Mouse (Mus musculus): ENCODE data around the gene Nr1h4. TPM values are rescaled to one million over a fixed set of nuclear protein-coding genes. Genes with fewer than 3 reads are reported as not detected.

The Nr1h4 gene
- 0.90 and 1.2 TPM in 2 replicates for polyA plus RNA-seq (2014; fragmentation: Nextera tagmentation; extraction: Ambion mirVana)

DNA sequence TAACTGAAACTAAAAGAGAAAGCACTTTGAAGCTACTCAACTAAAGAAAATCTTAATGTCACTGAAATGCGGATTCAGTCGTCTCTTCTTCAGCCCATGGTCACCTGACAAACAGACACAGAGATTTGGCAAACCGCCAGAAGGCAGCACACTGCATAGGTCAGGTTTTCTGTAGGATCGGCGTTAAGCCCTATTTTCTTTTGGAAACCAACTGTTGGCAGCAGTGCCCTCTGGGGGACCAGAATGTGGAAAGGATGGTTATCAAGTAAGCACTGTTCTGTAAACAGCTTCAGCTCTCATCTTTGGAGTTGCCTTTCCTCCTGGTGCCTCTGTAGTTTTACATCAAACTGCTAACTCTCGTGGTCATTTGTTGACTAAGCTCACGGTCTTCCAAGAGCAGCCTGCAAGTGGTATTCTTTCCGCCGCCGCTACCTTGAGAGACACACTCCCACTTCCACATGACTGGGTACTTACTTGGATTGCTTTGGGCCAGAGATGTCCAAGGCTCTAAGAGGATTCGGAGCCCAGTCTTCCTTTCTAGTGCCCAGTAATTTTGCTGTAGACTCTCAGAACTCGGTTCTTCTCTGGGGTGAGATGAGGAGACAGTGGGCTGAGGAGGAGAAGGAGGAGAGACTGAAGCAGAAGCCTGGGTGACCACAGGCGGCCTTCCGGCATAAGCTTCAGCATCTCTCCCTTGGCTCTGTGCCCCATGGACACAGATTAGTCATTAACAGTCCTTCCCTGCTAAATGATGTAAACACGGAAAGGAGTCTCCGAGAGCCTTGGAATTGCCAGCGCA is at the start of gene Nr1h4:
Nr1h4 (minus strand) TSS at position 657 of the 799 bp plus-strand sequence.
- no peak for ATAC-seq (ENCODE audit: insufficient number of reproducible peaks, insufficient read depth, low FRiP score, low read depth)
- H3K9ac ChIP-seq (ENCODE audit: low read length), result peak within 1 kb of the TSS; percentile 38; the same call in 1 of the 2 replicates

DNA sequence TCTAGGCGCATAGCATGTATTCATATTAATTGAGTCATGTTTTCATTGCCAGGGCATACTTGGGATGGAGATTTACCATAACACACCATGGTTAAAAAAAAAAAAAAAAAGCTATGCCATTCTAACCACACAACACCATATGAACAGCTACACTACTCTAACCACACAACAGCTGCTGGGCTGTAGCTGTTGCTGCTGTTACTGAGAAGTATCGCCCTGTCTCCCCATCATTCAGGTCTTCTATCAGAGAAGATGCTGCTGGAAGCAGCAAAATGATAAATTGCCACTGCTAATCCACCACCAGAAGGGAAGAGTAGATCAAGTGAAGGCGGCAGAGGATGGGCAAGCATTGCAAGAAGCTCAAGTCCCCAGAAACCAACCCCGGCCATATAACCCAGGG is 45.4 kb upstream of the Nr1h4 start:
- H3K27me3 ChIP-seq (ENCODE audit: control insufficient read depth, insufficient read depth, low read length), result no peaks in the 10 kb centered on the region
- no peak overlapping the region for H3K4me3 ChIP-seq (ENCODE audit: control insufficient read depth in 1 of 2, insufficient read depth in 1 of 2, low read depth in 1 of 2, low read length in 2 of 2)
- no peaks in the 10 kb centered on the region for H3K9me3 ChIP-seq (ENCODE audit: control insufficient read depth, low read length)
- no peak overlapping the region for H3K9ac ChIP-seq (ENCODE audit: low read length)
- H3K36me3 ChIP-seq (ENCODE audit: control insufficient read depth, insufficient read depth, low read length), result no peaks in the 10 kb centered on the region
- 81% methylated on average over 4 of the region's 4 CpGs for WGBS
- H3K4me1 ChIP-seq (ENCODE audit: control insufficient read depth in 2 of 2, insufficient read depth in 2 of 2, low read length in 2 of 2), result no peaks in the 10 kb centered on the region
- H3K27ac ChIP-seq (replicated peaks in 1 of 2; ENCODE audit: control insufficient read depth in 1 of 2, insufficient read depth in 1 of 2, low read depth in 2 of 2, low read length in 2 of 2), result no peak overlapping the region
- no peak overlapping the region for H3K4me2 ChIP-seq (ENCODE audit: low read length)
- ATAC-seq (ENCODE audit: insufficient number of reproducible peaks, insufficient read depth, low FRiP score, low read depth), result no peak

More for the DNA sequence above, at the start of gene Nr1h4:
- peak within 1 kb of the TSS; percentile 2 to 8; a peak in 2 of 4 replicates for H3K4me3 ChIP-seq (ENCODE audit: control insufficient read depth in 1 of 2, insufficient read depth in 1 of 2, low read depth in 1 of 2, low read length in 2 of 2)
- peak within 1 kb of the TSS; percentile 31 for H3K4me2 ChIP-seq (ENCODE audit: low read length)
- no peaks in the 10 kb centered on the region for H3K27me3 ChIP-seq (ENCODE audit: control insufficient read depth, insufficient read depth, low read length)
- H3K9me3 ChIP-seq (ENCODE audit: control insufficient read depth, low read length), result no peaks in the 10 kb centered on the region
- WGBS, result 49% methylated on average over 17 of the region's 17 CpGs
- H3K4me1 ChIP-seq (ENCODE audit: control insufficient read depth in 2 of 2, insufficient read depth in 2 of 2, low read length in 2 of 2), result peaks cover 16 to 46% of the 10 kb centered on the region in 2 experiments
- H3K36me3 ChIP-seq (ENCODE audit: control insufficient read depth, insufficient read depth, low read length), result no peaks in the 10 kb centered on the region
- peak within 1 kb of the TSS; percentile 47 to 65 for H3K27ac ChIP-seq (replicated peaks in 1 of 2; ENCODE audit: control insufficient read depth in 1 of 2, insufficient read depth in 1 of 2, low read depth in 2 of 2, low read length in 2 of 2)

DNA sequence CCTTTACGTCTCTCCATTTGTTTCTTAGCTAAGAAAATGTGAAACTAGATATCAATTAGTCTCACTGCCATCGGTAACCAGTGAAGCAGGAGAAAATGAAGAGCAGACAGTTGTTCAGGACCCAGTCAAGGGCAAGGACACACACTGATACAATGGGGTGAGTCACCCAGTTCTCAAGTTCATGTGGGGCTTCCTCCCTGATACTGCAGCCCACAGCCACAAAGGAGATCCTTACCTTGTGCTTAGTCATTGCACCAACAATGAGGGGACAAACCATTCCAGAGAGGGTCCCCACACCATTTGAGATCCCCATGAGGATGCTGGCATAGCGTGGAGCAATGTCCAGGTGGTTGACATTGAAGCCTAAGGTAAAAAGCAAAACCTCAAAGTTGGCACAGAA is 44.3 kb upstream of the Nr1h4 start:
- no peak overlapping the region for H3K9ac ChIP-seq (ENCODE audit: low read length)
- no peaks in the 10 kb centered on the region for H3K9me3 ChIP-seq (ENCODE audit: control insufficient read depth, low read length)
- no peaks in the 10 kb centered on the region for H3K27me3 ChIP-seq (ENCODE audit: control insufficient read depth, insufficient read depth, low read length)
- no peak overlapping the region for H3K4me2 ChIP-seq (ENCODE audit: low read length)
- no peak for ATAC-seq (ENCODE audit: insufficient number of reproducible peaks, insufficient read depth, low FRiP score, low read depth)
- 85% methylated on average over 3 of the region's 3 CpGs for WGBS
- no peaks in the 10 kb centered on the region for H3K36me3 ChIP-seq (ENCODE audit: control insufficient read depth, insufficient read depth, low read length)
- H3K27ac ChIP-seq (replicated peaks in 1 of 2; ENCODE audit: control insufficient read depth in 1 of 2, insufficient read depth in 1 of 2, low read depth in 2 of 2, low read length in 2 of 2), result no peak overlapping the region
- H3K4me3 ChIP-seq (ENCODE audit: control insufficient read depth in 1 of 2, insufficient read depth in 1 of 2, low read depth in 1 of 2, low read length in 2 of 2), result no peak overlapping the region
- no peaks in the 10 kb centered on the region for H3K4me1 ChIP-seq (ENCODE audit: control insufficient read depth in 2 of 2, insufficient read depth in 2 of 2, low read length in 2 of 2)

- peaks cover 4% of the 10 kb centered on the region for H3K9me3 ChIP-seq (ENCODE audit: control insufficient read depth, low read length)
- no peak overlapping the region for H3K4me3 ChIP-seq (ENCODE audit: control insufficient read depth in 1 of 2, insufficient read depth in 1 of 2, low read depth in 1 of 2, low read length in 2 of 2)
- no peak for ATAC-seq (ENCODE audit: insufficient number of reproducible peaks, insufficient read depth, low FRiP score, low read depth)
- no peaks in the 10 kb centered on the region for H3K4me1 ChIP-seq (ENCODE audit: control insufficient read depth in 2 of 2, insufficient read depth in 2 of 2, low read length in 2 of 2)
- H3K9ac ChIP-seq (ENCODE audit: low read length), result no peak overlapping the region
- H3K27ac ChIP-seq (replicated peaks in 1 of 2; ENCODE audit: control insufficient read depth in 1 of 2, insufficient read depth in 1 of 2, low read depth in 2 of 2, low read length in 2 of 2), result no peak overlapping the region
- WGBS, result 47% methylated on average over 3 of the region's 3 CpGs
- H3K4me2 ChIP-seq (ENCODE audit: low read length), result no peak overlapping the region
- no peaks in the 10 kb centered on the region for H3K36me3 ChIP-seq (ENCODE audit: control insufficient read depth, insufficient read depth, low read length)
- H3K27me3 ChIP-seq (ENCODE audit: control insufficient read depth, insufficient read depth, low read length), result no peaks in the 10 kb centered on the region
These were observed 40.0 kb upstream of the Nr1h4 start for GRCm38 (mm10) chr10:89573421-89573820.

- H3K4me1 ChIP-seq (ENCODE audit: control insufficient read depth in 2 of 2, insufficient read depth in 2 of 2, low read length in 2 of 2), result no peaks in the 10 kb centered on the region
- peaks cover 4% of the 10 kb centered on the region for H3K9me3 ChIP-seq (ENCODE audit: control insufficient read depth, low read length)
- H3K27me3 ChIP-seq (ENCODE audit: control insufficient read depth, insufficient read depth, low read length), result no peaks in the 10 kb centered on the region
- no peak overlapping the region for H3K4me2 ChIP-seq (ENCODE audit: low read length)
- no peak overlapping the region for H3K27ac ChIP-seq (replicated peaks in 1 of 2; ENCODE audit: control insufficient read depth in 1 of 2, insufficient read depth in 1 of 2, low read depth in 2 of 2, low read length in 2 of 2)
- no peak overlapping the region for H3K4me3 ChIP-seq (ENCODE audit: control insufficient read depth in 1 of 2, insufficient read depth in 1 of 2, low read depth in 1 of 2, low read length in 2 of 2)
- ATAC-seq (ENCODE audit: insufficient number of reproducible peaks, insufficient read depth, low FRiP score, low read depth), result no peak
- no peaks in the 10 kb centered on the region for H3K36me3 ChIP-seq (ENCODE audit: control insufficient read depth, insufficient read depth, low read length)
- 82% methylated on average over 6 of the region's 6 CpGs for WGBS
- H3K9ac ChIP-seq (ENCODE audit: low read length), result no peak overlapping the region
These were observed 39.6 kb upstream of the Nr1h4 start for GRCm38 (mm10) chr10:89572946-89573345.

DNA sequence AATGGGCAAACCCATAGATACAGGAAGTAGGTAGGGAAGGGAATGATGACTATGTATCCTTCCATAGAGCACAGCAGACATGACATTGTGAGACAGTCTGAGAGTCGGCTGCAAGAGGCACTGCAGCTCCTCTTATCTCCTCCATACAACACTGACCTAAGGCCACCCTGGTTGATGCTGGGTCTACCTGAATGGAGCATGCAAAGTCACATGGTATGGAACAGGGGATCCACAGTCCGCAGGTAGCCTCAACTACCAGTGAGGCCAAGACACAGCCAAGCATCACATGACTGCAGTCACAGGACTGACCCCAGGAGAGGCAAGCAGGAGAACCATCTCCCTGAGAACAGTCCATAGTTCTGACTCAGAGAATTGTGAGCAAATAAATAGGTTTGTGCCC is 34.0 kb upstream of the Nr1h4 start:
- WGBS, result 67% methylated on average over 2 of the region's 2 CpGs
- peaks cover 4% of the 10 kb centered on the region for H3K9me3 ChIP-seq (ENCODE audit: control insufficient read depth, low read length)
- no peak overlapping the region for H3K9ac ChIP-seq (ENCODE audit: low read length)
- no peak overlapping the region for H3K4me3 ChIP-seq (ENCODE audit: control insufficient read depth in 1 of 2, insufficient read depth in 1 of 2, low read depth in 1 of 2, low read length in 2 of 2)
- no peak overlapping the region for H3K4me2 ChIP-seq (ENCODE audit: low read length)
- H3K4me1 ChIP-seq (ENCODE audit: control insufficient read depth in 2 of 2, insufficient read depth in 2 of 2, low read length in 2 of 2), result no peaks in the 10 kb centered on the region
- no peak overlapping the region for H3K27ac ChIP-seq (replicated peaks in 1 of 2; ENCODE audit: control insufficient read depth in 1 of 2, insufficient read depth in 1 of 2, low read depth in 2 of 2, low read length in 2 of 2)
- no peaks in the 10 kb centered on the region for H3K36me3 ChIP-seq (ENCODE audit: control insufficient read depth, insufficient read depth, low read length)
- no peaks in the 10 kb centered on the region for H3K27me3 ChIP-seq (ENCODE audit: control insufficient read depth, insufficient read depth, low read length)
- ATAC-seq (ENCODE audit: insufficient number of reproducible peaks, insufficient read depth, low FRiP score, low read depth), result no peak

- 82% methylated on average over 9 of the region's 9 CpGs for WGBS
- Histone ChIP-seq H3K27ac (replicated peaks in 1 of 2; ENCODE audit: control insufficient read depth in 1 of 2, insufficient read depth in 1 of 2, low read depth in 2 of 2, low read length in 2 of 2) (no peak overlapping the region), H3K4me1 (ENCODE audit: control insufficient read depth in 2 of 2, insufficient read depth in 2 of 2, low read length in 2 of 2) (no peaks in the 10 kb centered on the region), H3K9ac (ENCODE audit: low read length) (no peak overlapping the region), H3K9me3 (ENCODE audit: control insufficient read depth, low read length) (peaks cover 4% of the 10 kb centered on the region), H3K36me3 (ENCODE audit: control insufficient read depth, insufficient read depth, low read length) (no peaks in the 10 kb centered on the region), H3K27me3 (ENCODE audit: control insufficient read depth, insufficient read depth, low read length) (no peaks in the 10 kb centered on the region), H3K4me3 (ENCODE audit: control insufficient read depth in 1 of 2, insufficient read depth in 1 of 2, low read depth in 1 of 2, low read length in 2 of 2) (no peak overlapping the region), H3K4me2 (ENCODE audit: low read length) (no peak overlapping the region)
- ATAC-seq (ENCODE audit: insufficient number of reproducible peaks, insufficient read depth, low FRiP score, low read depth), result no peak
These were observed 32.1 kb upstream of the Nr1h4 start for GRCm38 (mm10) chr10:89565301-89566022.

Data from heart, embryonic 14.5 days (tissue).